Mouse (Mus musculus) kidney, adult 8-10 months (tissue): ENCODE measurements at regions not wholly inside any gene's neighbourhood (a gene's known extent, or its start where the extent isn't known, plus 50 kb on each side); places are given as distances from the start of the nearest gene placed in this dataset.

Experiments
- DNase-seq, 2 experiments: peaks; one replicate each; pipeline ENCODE4 v3.0.0; 2022

DNA sequence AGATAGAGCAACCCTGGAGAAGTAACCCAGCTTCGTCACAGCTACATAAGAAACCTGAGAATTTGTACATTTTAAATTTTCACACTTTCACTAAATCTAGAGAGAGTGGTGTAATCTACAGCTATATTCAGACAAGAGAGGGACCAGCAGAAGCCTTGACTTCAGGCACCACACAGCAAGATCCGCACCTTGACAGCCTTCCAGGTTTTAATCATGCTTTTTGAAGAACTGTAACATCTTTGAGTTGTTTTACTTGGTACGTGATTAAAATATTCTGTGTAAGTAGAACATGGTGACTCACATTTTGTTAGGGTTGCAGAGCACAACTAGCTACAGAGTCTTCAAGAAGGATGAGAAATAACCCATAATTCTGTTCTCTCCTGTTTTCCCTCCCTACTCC lies 97.6 kb upstream of the Trp63 start:
- DNase-seq: no peak

DNA sequence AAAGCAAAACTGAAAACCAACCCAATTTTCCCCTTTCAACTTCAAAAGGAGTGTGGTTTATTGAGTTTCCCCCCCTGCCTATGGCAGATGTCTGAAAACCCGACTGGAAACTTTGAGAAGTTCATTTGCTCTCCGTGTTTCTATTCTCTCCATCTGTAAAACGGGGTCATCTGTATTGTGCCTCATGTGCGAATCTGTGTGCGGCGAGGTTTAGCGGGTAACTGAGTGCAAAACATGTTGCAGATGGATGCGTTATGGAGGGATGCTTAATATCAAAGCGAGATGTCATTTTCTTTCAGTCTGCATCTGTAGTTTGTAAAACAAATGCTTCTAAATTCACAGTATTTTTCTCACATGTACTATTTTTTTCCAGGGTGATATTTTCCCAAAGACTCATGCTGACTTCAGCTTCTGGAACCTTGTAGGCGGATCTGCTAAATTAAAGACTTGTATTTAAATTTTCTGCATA lies 95.7 kb upstream of the Trp63 start:
- no peak for DNase-seq

DNA sequence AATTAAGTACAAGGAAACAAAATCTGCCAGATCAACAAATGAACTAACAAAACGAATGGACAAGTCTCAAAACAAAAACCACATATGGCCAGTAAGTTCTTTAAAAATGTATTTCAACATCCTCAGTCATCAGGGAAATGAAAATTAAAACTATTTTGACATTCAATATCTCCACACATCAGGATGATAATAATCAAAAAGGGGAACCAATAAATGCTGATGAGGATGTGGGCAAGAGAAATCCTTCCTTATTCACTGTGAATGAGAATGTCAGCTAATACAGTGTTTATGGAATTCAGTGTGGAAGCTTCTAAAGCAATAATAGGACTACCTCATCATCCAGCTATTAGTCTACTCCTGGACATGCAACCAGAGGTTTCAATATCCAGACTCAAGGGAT lies 86.1 kb upstream of the Trp63 start:
- no peak for DNase-seq

DNA sequence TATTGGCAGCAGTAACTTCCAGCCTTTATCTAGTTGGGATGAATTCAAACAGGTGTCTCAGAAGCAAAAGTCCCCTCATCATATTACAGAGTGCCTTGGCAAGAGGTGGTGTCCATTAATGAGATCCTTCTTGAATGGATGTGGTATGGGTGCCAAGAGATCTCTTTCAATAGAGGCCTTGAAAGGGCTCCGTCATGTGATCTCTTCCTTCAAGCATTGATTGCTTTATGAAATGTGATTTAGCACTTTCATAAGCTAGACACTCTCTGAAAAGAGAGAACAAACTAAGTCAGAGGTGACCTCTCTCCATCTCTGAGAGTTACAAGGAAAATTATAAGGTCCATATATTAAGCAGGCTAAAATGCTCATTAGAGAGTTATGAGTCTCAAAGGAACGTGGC lies 80.4 kb upstream of the Trp63 start:
- DNase-seq: no peak

DNA sequence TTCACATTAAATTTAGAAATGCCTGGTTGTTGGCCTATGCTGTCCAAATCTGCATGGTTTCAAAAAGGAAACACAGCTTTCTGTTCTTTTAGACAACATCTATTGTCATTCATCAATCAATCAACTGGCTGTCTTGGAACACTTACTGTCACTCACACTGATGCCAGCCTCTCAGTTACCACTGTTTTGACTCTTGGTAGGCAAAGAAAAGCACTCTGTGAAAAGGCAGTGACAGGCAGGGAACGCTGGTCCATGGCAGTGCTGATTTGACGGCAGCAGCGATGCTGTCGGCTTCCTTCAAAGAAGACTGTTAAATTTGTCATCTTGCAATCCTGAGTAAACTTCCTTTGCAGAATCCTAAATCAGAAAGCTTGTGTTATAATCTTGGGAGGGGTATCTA lies 68.3 kb upstream of the Trp63 start:
- no peak for DNase-seq

DNA sequence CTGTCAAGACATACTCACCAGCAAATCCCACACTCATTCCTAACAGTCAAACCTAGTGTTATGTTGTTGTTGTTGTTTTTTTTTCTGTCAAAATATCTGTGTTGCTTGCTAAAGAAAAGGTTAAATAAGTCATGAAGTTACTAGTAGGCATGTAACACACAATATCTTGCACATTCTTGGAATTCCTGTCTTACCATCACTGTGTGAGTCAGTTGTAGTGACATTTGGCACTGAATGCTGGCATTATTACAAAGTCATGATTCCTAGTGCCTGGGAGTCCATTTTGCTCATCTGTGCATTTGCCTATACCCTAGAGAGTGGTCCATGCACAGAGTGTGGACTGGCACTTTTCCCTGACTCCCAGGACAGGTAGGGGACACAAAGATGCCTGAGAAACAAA lies 67.9 kb upstream of the Trp63 start:
- no peak for DNase-seq

DNA sequence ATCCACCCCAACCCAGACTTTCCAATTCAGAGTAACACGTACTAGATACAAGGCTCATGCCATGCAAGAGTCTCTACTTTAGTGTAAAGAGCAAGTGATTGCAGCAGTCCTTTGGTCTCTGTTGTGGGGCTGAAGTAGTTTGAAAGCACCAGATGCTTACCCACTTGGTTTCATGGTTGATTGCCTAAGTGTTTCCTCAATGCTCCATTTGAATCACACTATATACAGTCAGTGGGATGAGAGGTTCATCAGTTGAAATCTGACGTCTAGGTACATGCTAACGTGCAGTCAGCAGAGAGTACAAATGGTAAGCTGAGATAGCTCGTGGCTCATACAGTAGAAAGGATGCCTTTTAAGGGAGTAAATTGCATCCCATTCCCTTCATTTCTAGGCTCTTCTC lies 64.7 kb upstream of the Trp63 start:
- DNase-seq: no peak

DNA sequence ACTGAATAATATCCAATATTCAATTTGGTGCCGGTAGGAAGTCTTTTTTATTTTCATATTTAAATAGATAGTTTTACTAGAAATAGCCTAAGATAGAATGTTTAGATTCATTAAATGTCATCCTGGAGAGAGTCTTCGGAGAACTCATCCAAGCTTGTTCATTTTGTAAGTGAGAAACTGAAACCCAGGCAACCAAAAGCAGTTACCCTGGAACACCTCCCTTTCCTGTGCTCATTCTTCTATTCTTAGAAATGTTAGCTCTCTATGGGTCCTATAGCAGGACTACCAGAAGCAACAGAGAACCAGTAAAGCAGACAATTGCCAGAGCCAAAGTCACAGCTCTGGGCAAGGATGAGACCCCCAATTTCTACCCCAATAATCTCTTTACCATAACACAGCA lies 60.9 kb upstream of the Trp63 start:
- no peak for DNase-seq

DNA sequence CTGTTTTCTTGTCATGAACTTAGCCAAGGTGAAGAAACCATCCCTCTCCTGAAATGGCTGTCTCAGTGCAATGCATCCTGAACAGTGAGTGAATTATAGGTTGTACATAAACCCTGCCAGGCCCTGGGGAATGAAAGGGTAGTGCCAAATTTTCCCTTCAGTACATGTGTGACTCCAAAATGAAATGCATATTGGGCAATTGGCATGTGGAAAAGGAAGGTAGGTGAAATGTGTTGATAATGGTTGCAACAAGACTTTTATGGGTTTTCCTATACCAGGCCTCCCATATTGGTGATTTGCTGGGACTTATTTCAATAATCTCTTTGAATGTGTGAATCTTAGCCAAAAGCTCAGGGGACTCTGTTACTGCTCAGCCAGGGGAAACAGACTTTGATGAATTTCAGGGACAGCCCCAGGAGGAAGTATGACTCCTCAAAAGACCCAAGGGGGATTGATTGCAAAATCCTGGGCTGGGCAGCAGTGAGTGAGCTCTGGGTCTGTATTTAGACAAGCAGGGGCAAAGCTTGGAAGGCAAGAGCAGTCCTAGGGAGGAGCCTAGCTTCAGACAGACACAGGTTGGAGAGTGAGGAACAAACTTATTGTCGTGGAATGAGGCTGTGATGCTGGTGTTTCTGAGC lies 59.5 kb upstream of the Trp63 start:
- DNase-seq: no peak

DNA sequence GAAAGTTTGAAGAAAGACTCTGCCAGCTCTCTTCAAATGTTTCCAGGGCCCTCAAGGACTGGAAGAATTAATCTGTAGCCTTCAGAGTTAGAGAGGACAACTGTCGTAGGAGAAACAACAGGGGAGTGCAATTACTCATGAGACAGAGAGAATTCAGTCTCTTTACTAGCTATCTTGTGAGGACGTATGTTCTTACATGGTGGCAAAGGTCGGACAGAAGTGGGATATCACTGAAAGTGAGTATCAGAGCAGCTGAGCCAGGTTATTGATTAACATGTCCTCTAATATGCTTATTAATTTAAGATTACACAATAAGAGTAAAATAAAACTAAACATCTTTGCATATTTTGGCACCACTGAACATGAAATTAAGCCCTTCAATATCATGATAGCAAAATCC lies 53.8 kb upstream of the Trp63 start:
- DNase-seq: no peak

DNA sequence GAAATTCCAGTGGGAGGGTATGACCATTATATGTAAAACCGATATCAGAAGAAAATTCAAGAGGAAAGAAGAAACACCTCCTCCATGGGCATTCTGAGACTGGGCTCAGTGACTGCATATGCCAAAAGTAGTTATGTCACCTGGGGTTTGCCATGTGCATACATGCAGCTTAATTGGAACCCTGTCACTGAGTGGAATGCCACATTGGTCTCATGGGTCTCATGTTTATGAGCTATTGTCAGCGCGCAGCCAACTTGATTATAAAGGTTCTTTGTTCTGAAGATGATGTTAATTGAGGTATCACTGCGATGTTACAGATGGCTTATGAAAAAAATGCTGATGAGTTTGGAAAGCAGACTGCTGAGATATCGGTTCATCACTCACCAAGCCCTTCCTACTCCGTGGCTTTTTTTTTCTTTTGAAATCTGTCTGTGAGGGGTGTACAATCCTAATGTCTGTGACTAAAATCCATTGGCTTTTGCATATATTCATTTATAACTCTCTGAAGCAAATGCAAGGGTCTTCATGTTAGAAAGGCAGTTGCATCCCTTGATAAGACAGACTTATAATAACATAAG lies 52.3 kb upstream of the Trp63 start:
- no peak for DNase-seq
